Mouse (Mus musculus) stomach, postnatal 0 days (tissue): ENCODE results near the gene Mcl1. TPM values are rescaled to one million over a fixed set of nuclear protein-coding genes. Genes with fewer than 3 reads are reported as not detected.
A peak's percentile ranks its signal among the peaks of the same experiment; 100 is the strongest.
"Not testable (repeated sequence)": the region's sequence is repeated elsewhere in the genome, so short reads cannot be mapped to it uniquely, and the experiment has no call there.

Source experiments
- ATAC-seq: fragments of 200-750 bp; cut with Nextera tagmentation; 2 replicates; pipeline ENCODE4 v1.8.0; 2017; ENCODE audit not compliant: low FRiP score, low TSS enrichment
- DNase-seq: peaks from one replicate; pipeline ENCODE4 v3.0.0-alpha.2; 2016; ENCODE audit warnings: low spot score
- H3K27ac ChIP-seq: fragments of 300-500 bp; sonication (generic); replicated peaks from 2 replicates; pipeline ENCODE4 v1.5.1; 2014; ENCODE audit warnings: mild to moderate bottlenecking, control low read depth
- H3K27me3 ChIP-seq: fragments of 300-500 bp; sonication (generic); 2 replicates; pipeline ENCODE4 v1.6.1; 2014; ENCODE audit warnings: low read length; ENCODE audit not compliant: control insufficient read depth, insufficient read depth
- H3K36me3 ChIP-seq: fragments of 300-500 bp; sonication (generic); 2 replicates; pipeline ENCODE4 v1.6.1; 2014; ENCODE audit warnings: low read length, mixed read lengths; ENCODE audit not compliant: control insufficient read depth, insufficient read depth
- H3K4me1 ChIP-seq: fragments of 300-500 bp; sonication (generic); replicated peaks from 2 replicates; pipeline ENCODE4 v1.6.1; 2014; ENCODE audit warnings: antibody characterized with exemption; ENCODE audit not compliant: control insufficient read depth, insufficient read depth
- H3K4me2 ChIP-seq: fragments of 300-500 bp; sonication (generic); replicated peaks from 2 replicates; pipeline ENCODE4 v1.6.1; 2014; ENCODE audit warnings: low read depth, mild to moderate bottlenecking, control low read depth, moderate library complexity
- H3K4me3 ChIP-seq: fragments of 300-500 bp; sonication (generic); 2 replicates; pipeline ENCODE4 v1.5.1; 2014; ENCODE audit warnings: low read depth, low read length, control low read depth
- H3K9ac ChIP-seq: fragments of 300-500 bp; sonication (generic); 2 replicates; pipeline ENCODE4 v1.6.1; 2014; ENCODE audit warnings: mild to moderate bottlenecking, low read length, control low read depth, mixed read lengths
- H3K9me3 ChIP-seq: fragments of 300-500 bp; sonication (generic); 2 replicates; pipeline ENCODE4 v1.6.1; 2016; ENCODE audit warnings: low read length; ENCODE audit not compliant: control insufficient read depth
- CTCF ChIP-seq: IDR thresholded peaks from 2 replicates; pipeline ENCODE4 v1.5.1; 2016; ENCODE audit warnings: antibody characterized with exemption, low read depth, mild to moderate bottlenecking, moderate library complexity
- EP300 ChIP-seq: optimal IDR thresholded peaks from 2 replicates; pipeline ENCODE3; 2016; ENCODE audit warnings: antibody characterized with exemption
- WGBS: fragments of 180-500 bp; shearing (Covaris S2); extraction: QIAGEN DNeasy Blood & Tissue Kit; methylation state at CpG from one replicate; pipeline ENCODE4 v1.1.7; 2014; 5-methylcytosine and 5-hydroxymethylcytosine counted together
- polyA plus RNA-seq: library from polyadenylated mRNA; unstranded; fragments of >200 nt; fragmentation: Nextera tagmentation; extraction: Ambion mirVana; gene quantifications from 2 replicates; pipeline ENCODE4 v1.2.1, GENCODE M21; 2015

Gene Mcl1
- polyA plus RNA-seq, 1 experiment from 2014 or later, result 59.2 TPM

DNA sequence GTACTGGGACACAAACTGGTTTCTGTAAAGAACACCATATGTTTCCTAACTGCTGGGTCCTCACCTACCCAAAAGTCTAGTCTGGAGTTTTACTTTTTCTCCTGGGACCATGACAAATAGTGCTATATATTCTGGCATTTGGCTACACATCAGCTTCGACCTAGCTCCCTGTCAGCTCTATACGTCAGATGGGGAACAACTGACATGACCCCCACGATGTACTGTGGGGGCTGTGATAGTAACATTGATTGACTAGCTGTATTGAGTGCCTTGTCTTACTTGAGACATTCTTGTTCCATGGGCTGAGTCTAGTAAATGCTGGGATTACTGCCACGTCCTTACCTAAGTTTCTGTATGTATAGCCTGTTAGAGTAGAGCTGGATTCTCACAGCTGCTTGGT is 8.9 kb downstream of the Mcl1 start:
- TF ChIP-seq EP300 (no peak), CTCF (no peak)
- H3K36me3 ChIP-seq, result peaks cover 4% of the 10 kb centered on the region; the same call in 1 of the 2 replicates
- peak; percentile 17 for ATAC-seq
- H3K4me3 ChIP-seq, result no peak overlapping the region
- no peak for DNase-seq
- peak overlapping the region; percentile 38 for H3K9ac ChIP-seq
- no peaks in the 10 kb centered on the region for H3K27me3 ChIP-seq
- no peaks in the 10 kb centered on the region for H3K9me3 ChIP-seq
- peak overlapping the region; percentile 15; the same call in 1 of the 2 replicates for H3K4me2 ChIP-seq
- 18% methylated on average over 4 of the region's 4 CpGs for WGBS
- peak overlapping the region; percentile 94 for H3K27ac ChIP-seq
- H3K4me1 ChIP-seq, result peaks cover 21% of the 10 kb centered on the region

GRCm38 (mm10) chr3:95668026-95668425 is 9.4 kb downstream of the Mcl1 start:
- Histone ChIP-seq H3K4me1 (peaks cover 24% of the 10 kb centered on the region), H3K27me3 (no peaks in the 10 kb centered on the region), H3K27ac (peak overlapping the region; percentile 94), H3K9ac (no peak overlapping the region; the same call in 1 of the 2 replicates), H3K4me2 (peak overlapping the region; percentile 15; the same call in 1 of the 2 replicates), H3K9me3 (no peaks in the 10 kb centered on the region), H3K4me3 (no peak overlapping the region), H3K36me3 (no peaks in the 10 kb centered on the region; the same call in 1 of the 2 replicates)
- 5% methylated on average over 7 of the region's 7 CpGs for WGBS
- TF ChIP-seq CTCF (no peak), EP300 (peak; percentile 89)
- ATAC-seq (peak; percentile 87), DNase-seq (peak; percentile 90)

- DNase-seq, result peak; percentile 37
Observed at GRCm38 (mm10) chr3:95668589-95669308, 10.2 kb downstream of the Mcl1 start.

GRCm38 (mm10) chr3:95669309-95669665 is 10.7 kb downstream of the Mcl1 start:
- peaks cover 30% of the 10 kb centered on the region for H3K4me1 ChIP-seq
- no peak for TF ChIP-seq CTCF
- no peak for TF ChIP-seq EP300
- no peak overlapping the region for H3K4me3 ChIP-seq
- ATAC-seq (no peak), DNase-seq (no peak)
- no peak overlapping the region for H3K9ac ChIP-seq
- peak overlapping the region; percentile 94 for H3K27ac ChIP-seq
- no peaks in the 10 kb centered on the region for H3K36me3 ChIP-seq
- H3K9me3 ChIP-seq, result no peaks in the 10 kb centered on the region
- no peak overlapping the region for H3K4me2 ChIP-seq
- WGBS, result 92% methylated on average over 3 of the region's 3 CpGs
- no peaks in the 10 kb centered on the region for H3K27me3 ChIP-seq

More at GRCm38 (mm10) chr3:95668589-95669308, 10.2 kb downstream of the Mcl1 start:
- Histone ChIP-seq H3K4me3 (no peak overlapping the region), H3K9ac (no peak overlapping the region), H3K36me3 (no peaks in the 10 kb centered on the region; the same call in 1 of the 2 replicates), H3K4me2 (peak overlapping the region; percentile 15), H3K27ac (peak overlapping the region; percentile 94), H3K27me3 (no peaks in the 10 kb centered on the region), H3K9me3 (no peaks in the 10 kb centered on the region), H3K4me1 (peaks cover 29% of the 10 kb centered on the region)
- no peak for TF ChIP-seq EP300
- no peak for TF ChIP-seq CTCF
- ATAC-seq, result 0 out of 2 replicates have a peak, but pooled peaks have one; percentile 5
- 34% methylated on average over 7 of the region's 7 CpGs for WGBS

GRCm38 (mm10) chr3:95670419-95670818 is 11.8 kb downstream of the Mcl1 start:
- 88% methylated on average over 3 of the region's 3 CpGs for WGBS
- H3K27me3 ChIP-seq, H3K9ac ChIP-seq, H3K4me2 ChIP-seq, H3K9me3 ChIP-seq, DNase-seq, H3K4me3 ChIP-seq, ATAC-seq, H3K27ac ChIP-seq, H3K36me3 ChIP-seq: not testable (repeated sequence)
- peak; percentile 53 for TF ChIP-seq CTCF
- H3K4me1 ChIP-seq, result peaks cover 24% of the 10 kb centered on the region

GRCm38 (mm10) chr3:95671201-95671600 is 12.6 kb downstream of the Mcl1 start:
- peaks cover 23% of the 10 kb centered on the region for H3K4me1 ChIP-seq
- no peak for ATAC-seq
- no peaks in the 10 kb centered on the region for H3K9me3 ChIP-seq
- H3K36me3 ChIP-seq, result no peaks in the 10 kb centered on the region
- H3K27me3 ChIP-seq, result no peaks in the 10 kb centered on the region
- H3K9ac ChIP-seq, result no peak overlapping the region
- no peak for DNase-seq
- H3K4me2 ChIP-seq, result no peak overlapping the region
- 0 out of 2 replicates have a peak overlapping the region, but pooled peaks have one; percentile 99 for H3K27ac ChIP-seq
- WGBS, result 72% methylated on average over 5 of the region's 5 CpGs
- TF ChIP-seq EP300 (no peak), CTCF (no peak)
- no peak overlapping the region for H3K4me3 ChIP-seq
